Mouse (Mus musculus) liver, embryonic 11.5 days (tissue): ENCODE results near the gene Map4k5. TPM values are rescaled to one million over a fixed set of nuclear protein-coding genes. Genes with fewer than 3 reads are reported as not detected.

ENCODE experiments used
- ATAC-seq: fragments of 200-750 bp; cut with Nextera tagmentation; replicated peaks from 2 replicates; pipeline ENCODE4 v1.8.0; 2017; ENCODE audit warnings: moderate number of reproducible peaks, mild to moderate bottlenecking, moderate TSS enrichment, moderate library complexity; ENCODE audit not compliant: low FRiP score
- DNase-seq: peaks from one replicate; pipeline ENCODE4 v3.0.0-alpha.2; 2017; ENCODE audit warnings: low spot score
- H3K27ac ChIP-seq: fragments of 300-500 bp; sonication (generic); 2 replicates; pipeline ENCODE4 v1.5.1; 2014; ENCODE audit warnings: mild to moderate bottlenecking, low read depth, low read length, control low read depth
- H3K27me3 ChIP-seq: fragments of 300-500 bp; sonication (generic); replicated peaks from 2 replicates; pipeline ENCODE4 v1.6.1; 2014; ENCODE audit warnings: low read length, mixed read lengths; ENCODE audit not compliant: control insufficient read depth, insufficient read depth
- H3K36me3 ChIP-seq: fragments of 300-500 bp; sonication (generic); 2 replicates; pipeline ENCODE4 v1.6.1; 2014; ENCODE audit warnings: mild to moderate bottlenecking, low read length, moderate library complexity, mixed read lengths; ENCODE audit not compliant: control insufficient read depth, insufficient read depth
- H3K4me1 ChIP-seq: fragments of 300-500 bp; sonication (generic); replicated peaks from 2 replicates; pipeline ENCODE4 v1.6.1; 2014; ENCODE audit warnings: low read length, mixed read lengths; ENCODE audit not compliant: control insufficient read depth, insufficient read depth
- H3K4me2 ChIP-seq: fragments of 300-500 bp; sonication (generic); 2 replicates; pipeline ENCODE4 v1.6.1; 2014; ENCODE audit warnings: mild to moderate bottlenecking, control low read depth, moderate library complexity
- H3K4me3 ChIP-seq: fragments of 300-500 bp; sonication (generic); 2 replicates; pipeline ENCODE4 v1.5.1; 2014; ENCODE audit warnings: low read depth, low read length, control low read depth
- H3K9ac ChIP-seq: fragments of 300-500 bp; sonication (generic); 2 replicates; pipeline ENCODE4 v1.6.1; 2014; ENCODE audit warnings: low read depth, low read length, control low read depth
- H3K9me3 ChIP-seq: fragments of 300-500 bp; sonication (generic); 2 replicates; pipeline ENCODE4 v1.6.1; 2016; ENCODE audit warnings: low read length, inconsistent platforms, mixed read lengths; ENCODE audit not compliant: control insufficient read depth
- WGBS: fragments of 180-500 bp; shearing (Covaris S2); extraction: QIAGEN DNeasy Blood & Tissue Kit; methylation state at CpG from one replicate; pipeline ENCODE4 v1.1.7; 2014; 5-methylcytosine and 5-hydroxymethylcytosine counted together
- polyA plus RNA-seq: library from polyadenylated mRNA; unstranded; fragments of >200 nt; fragmentation: Nextera tagmentation; extraction: Ambion mirVana; gene quantifications from 2 replicates; pipeline ENCODE4 v1.2.1, GENCODE M21; 2014

Gene Map4k5
- polyA plus RNA-seq, 1 experiment from 2014 or later = 21.5 TPM

- no peak overlapping the region for H3K4me2 ChIP-seq
- no peaks in the 10 kb centered on the region for H3K9me3 ChIP-seq
- no peak overlapping the region for H3K4me3 ChIP-seq
- H3K27me3 ChIP-seq = no peaks in the 10 kb centered on the region
- H3K9ac ChIP-seq = no peak overlapping the region
- no peak overlapping the region for H3K27ac ChIP-seq
- peak; percentile 29 for DNase-seq
- no peaks in the 10 kb centered on the region for H3K4me1 ChIP-seq
- WGBS = 77% methylated on average over 9 of the region's 9 CpGs
- peaks cover 13% of the 10 kb centered on the region; the same call in 1 of the 2 replicates for H3K36me3 ChIP-seq
- ATAC-seq = peak; percentile 80
Measured at GRCm38 (mm10) chr12:69845722-69846121, 47.3 kb downstream of the Map4k5 start.

- Histone ChIP-seq H3K27ac (no peak overlapping the region), H3K4me3 (no peak overlapping the region), H3K36me3 (peaks cover 17% of the 10 kb centered on the region; the same call in 1 of the 2 replicates), H3K4me1 (no peaks in the 10 kb centered on the region), H3K9me3 (no peaks in the 10 kb centered on the region), H3K4me2 (no peak overlapping the region), H3K9ac (no peak overlapping the region), H3K27me3 (no peaks in the 10 kb centered on the region)
- ATAC-seq (no peak), DNase-seq (peak; percentile 22)
- 89% methylated on average over 19 of the region's 19 CpGs for WGBS
Measured at GRCm38 (mm10) chr12:69843531-69844445, 49.2 kb downstream of the Map4k5 start.

DNA sequence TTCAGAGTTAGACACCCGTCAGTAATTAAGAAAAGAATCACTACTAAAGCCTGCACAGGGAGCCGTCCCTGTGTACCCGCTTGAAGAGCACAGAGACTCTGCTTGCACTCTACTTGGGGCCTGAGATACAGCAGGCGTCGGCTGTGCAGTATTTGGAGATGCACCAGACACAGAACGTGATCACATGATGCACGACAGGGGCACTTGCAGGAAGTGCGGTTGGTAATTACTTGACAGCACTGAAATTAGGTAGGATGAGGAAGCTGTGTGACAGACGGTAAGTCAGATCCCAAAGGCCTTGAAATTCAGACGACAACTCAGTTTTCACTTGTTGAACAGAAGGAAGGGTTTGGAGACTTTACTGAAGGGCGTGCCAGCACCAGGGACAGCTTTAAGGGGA, 54.6 kb downstream of the Map4k5 start:
- peaks cover 7% of the 10 kb centered on the region; the same call in 1 of the 2 replicates for H3K36me3 ChIP-seq
- DNase-seq (peak; percentile 26), ATAC-seq (no peak)
- no peaks in the 10 kb centered on the region for H3K27me3 ChIP-seq
- WGBS = 66% methylated on average over 11 of the region's 11 CpGs
- no peaks in the 10 kb centered on the region for H3K4me1 ChIP-seq
- H3K9ac ChIP-seq = no peak overlapping the region
- no peaks in the 10 kb centered on the region for H3K9me3 ChIP-seq
- H3K4me2 ChIP-seq = no peak overlapping the region
- H3K27ac ChIP-seq = no peak overlapping the region
- no peak overlapping the region for H3K4me3 ChIP-seq

- no peak overlapping the region for H3K4me2 ChIP-seq
- 87% methylated on average over 12 of the region's 12 CpGs for WGBS
- no peaks in the 10 kb centered on the region for H3K4me1 ChIP-seq
- H3K27ac ChIP-seq = no peak overlapping the region
- ATAC-seq = no peak
- peaks cover 2% of the 10 kb centered on the region; the same call in 1 of the 2 replicates for H3K36me3 ChIP-seq
- no peak overlapping the region for H3K4me3 ChIP-seq
- peak; percentile 26 for DNase-seq
- no peaks in the 10 kb centered on the region for H3K9me3 ChIP-seq
- H3K27me3 ChIP-seq = no peaks in the 10 kb centered on the region
- no peak overlapping the region for H3K9ac ChIP-seq
Measured at GRCm38 (mm10) chr12:69833982-69834604, 58.9 kb downstream of the Map4k5 start.

DNA sequence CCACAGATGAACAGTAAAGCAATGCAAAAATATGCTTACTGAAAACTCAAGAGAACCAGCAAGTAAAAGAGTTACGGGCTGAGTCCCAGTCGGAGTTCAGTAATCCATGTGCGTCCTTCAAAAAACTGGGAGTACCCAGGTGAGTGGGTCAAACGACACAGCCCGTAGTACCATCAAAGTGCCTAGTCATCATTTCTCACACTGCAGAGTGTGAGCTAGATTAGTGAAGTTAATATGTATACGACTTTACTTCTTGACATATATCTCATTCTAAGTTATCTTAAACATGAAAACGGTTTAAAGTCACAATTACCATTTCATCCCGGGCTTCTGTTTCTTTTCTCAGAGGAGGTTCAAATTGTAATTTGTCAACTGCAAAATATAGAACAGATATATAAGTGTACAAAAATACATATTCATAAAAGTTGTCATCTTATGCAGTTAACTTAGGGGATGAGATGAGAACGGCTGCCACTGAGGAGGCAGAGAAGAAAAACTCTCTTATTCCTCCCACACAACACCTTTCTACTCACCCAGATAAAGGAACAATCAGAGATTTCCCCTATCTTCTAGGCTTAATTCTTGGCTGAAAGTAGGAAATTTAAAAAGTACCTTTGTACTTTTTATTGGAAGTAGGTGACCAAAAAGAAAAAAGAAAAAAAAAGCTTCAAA, 61.6 kb downstream of the Map4k5 start:
- H3K4me2 ChIP-seq = no peak overlapping the region
- WGBS = 92% methylated on average over 9 of the region's 9 CpGs
- H3K4me3 ChIP-seq = no peak overlapping the region
- ATAC-seq (no peak), DNase-seq (peak; percentile 15)
- H3K27me3 ChIP-seq = no peaks in the 10 kb centered on the region
- H3K27ac ChIP-seq = no peak overlapping the region
- peaks cover 2% of the 10 kb centered on the region; the same call in 1 of the 2 replicates for H3K36me3 ChIP-seq
- no peak overlapping the region for H3K9ac ChIP-seq
- H3K9me3 ChIP-seq = no peaks in the 10 kb centered on the region
- H3K4me1 ChIP-seq = no peaks in the 10 kb centered on the region

DNA sequence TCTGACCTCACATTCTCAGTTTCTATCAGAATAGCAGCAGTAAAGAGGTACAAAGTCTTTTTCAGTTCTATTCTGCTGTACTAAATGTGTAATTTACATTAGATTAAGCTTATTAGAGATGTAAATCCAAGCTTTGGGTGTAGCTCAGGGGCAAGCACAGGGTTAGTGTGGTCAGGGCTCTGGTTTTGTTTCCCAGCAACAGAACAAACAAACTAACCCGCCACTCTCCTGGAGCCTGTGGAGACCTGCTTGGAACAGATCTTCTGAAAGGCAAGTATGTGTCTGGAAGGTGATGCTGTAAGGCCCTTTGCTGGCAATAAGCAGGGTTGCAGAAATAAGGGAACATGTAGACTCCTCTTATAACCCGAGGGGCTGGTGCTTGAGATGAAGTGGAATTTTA, 64.8 kb downstream of the Map4k5 start:
- H3K36me3 ChIP-seq = peaks cover 4% of the 10 kb centered on the region; the same call in 1 of the 2 replicates
- 78% methylated on average over 2 of the region's 2 CpGs for WGBS
- H3K27me3 ChIP-seq = no peaks in the 10 kb centered on the region
- no peak for ATAC-seq
- H3K4me1 ChIP-seq = no peaks in the 10 kb centered on the region
- peak; percentile 28 for DNase-seq
- H3K4me2 ChIP-seq = no peak overlapping the region
- H3K9me3 ChIP-seq = no peaks in the 10 kb centered on the region
- no peak overlapping the region for H3K4me3 ChIP-seq
- no peak overlapping the region for H3K9ac ChIP-seq
- H3K27ac ChIP-seq = no peak overlapping the region

GRCm38 (mm10) chr12:69824881-69825597, 68.0 kb downstream of the Map4k5 start:
- H3K4me3 ChIP-seq = no peak overlapping the region
- WGBS = 82% methylated on average over 9 of the region's 9 CpGs
- H3K4me2 ChIP-seq = no peak overlapping the region
- H3K9ac ChIP-seq = no peak overlapping the region
- H3K27ac ChIP-seq = no peak overlapping the region
- DNase-seq = no peak
- no peaks in the 10 kb centered on the region for H3K27me3 ChIP-seq
- H3K36me3 ChIP-seq = peaks cover 19% of the 10 kb centered on the region
- no peaks in the 10 kb centered on the region for H3K9me3 ChIP-seq
- ATAC-seq = no peak
- no peaks in the 10 kb centered on the region for H3K4me1 ChIP-seq

DNA sequence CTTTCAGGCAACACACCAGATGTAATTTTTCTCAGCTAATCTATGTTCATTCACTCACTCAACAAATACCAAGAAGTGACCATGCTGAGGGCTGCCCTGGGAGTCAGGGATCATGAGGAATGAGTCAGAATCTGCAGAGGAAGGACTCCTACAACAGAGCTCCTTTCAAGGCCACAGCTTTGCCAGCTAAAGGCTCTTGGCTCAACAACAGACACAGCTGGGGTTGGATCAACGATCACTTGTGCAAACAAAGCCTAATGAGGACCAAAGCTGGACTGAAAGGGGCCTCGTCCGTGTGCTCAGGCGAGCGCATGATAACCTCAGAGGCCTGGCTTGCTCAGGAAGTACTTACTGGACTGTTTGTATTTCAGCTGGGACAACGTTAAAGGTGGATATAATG, 78.7 kb downstream of the Map4k5 start:
- 0 out of 2 replicates have a peak, but pooled peaks have one; percentile 18 for ATAC-seq
- no peak overlapping the region for H3K9ac ChIP-seq
- no peak for DNase-seq
- H3K27ac ChIP-seq = 0 out of 2 replicates have a peak overlapping the region, but pooled peaks have one; percentile 13
- H3K27me3 ChIP-seq = no peaks in the 10 kb centered on the region
- no peak overlapping the region for H3K4me3 ChIP-seq
- WGBS = 51% methylated on average over 6 of the region's 6 CpGs
- peaks cover 7% of the 10 kb centered on the region; the same call in 1 of the 2 replicates for H3K4me1 ChIP-seq
- H3K36me3 ChIP-seq = peaks cover 15% of the 10 kb centered on the region
- H3K9me3 ChIP-seq = no peaks in the 10 kb centered on the region
- H3K4me2 ChIP-seq = no peak overlapping the region
